Mouse (Mus musculus): ENCODE results near the gene Mybpc1. TPM values are rescaled to one million over a fixed set of nuclear protein-coding genes. Genes with fewer than 3 reads are reported as not detected.

Gene Mybpc1
- polyA plus RNA-seq, 1 experiment from 2014 or later = 0.32 TPM

DNA sequence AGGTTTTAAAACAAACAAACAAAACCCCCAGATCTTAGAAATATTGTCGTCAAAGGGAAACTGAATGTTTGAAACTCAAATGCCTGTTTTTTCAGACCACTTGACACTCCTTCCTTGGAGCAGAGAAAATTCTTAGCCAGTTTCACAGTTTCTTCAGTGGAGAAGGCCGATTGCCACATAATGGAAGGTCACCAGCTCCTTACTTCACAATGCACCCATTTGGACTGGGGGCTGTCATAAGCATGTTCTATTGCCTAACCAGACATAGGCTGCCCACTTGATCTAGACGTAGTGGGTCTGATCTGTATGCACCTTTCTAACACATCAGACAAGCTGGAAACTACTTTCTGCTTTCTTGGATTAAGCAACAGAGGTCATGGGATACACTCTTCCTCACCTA, 100.5 kb downstream of the Mybpc1 start:
- WGBS = 33% methylated on average over 3 of the region's 3 CpGs
- peaks cover 36% of the 10 kb centered on the region for H3K4me1 ChIP-seq
- no peaks in the 10 kb centered on the region for H3K27me3 ChIP-seq
- no peaks in the 10 kb centered on the region for H3K36me3 ChIP-seq
- no peak overlapping the region for H3K9ac ChIP-seq
- ATAC-seq (ENCODE audit: borderline replicate concordance, extremely low read depth, low FRiP score, low TSS enrichment) = no peak
- H3K4me3 ChIP-seq = peak overlapping the region; percentile 67
- H3K4me2 ChIP-seq = peak overlapping the region; percentile 86
- H3K9me3 ChIP-seq = no peaks in the 10 kb centered on the region
- peak overlapping the region; percentile 76 for H3K27ac ChIP-seq

DNA sequence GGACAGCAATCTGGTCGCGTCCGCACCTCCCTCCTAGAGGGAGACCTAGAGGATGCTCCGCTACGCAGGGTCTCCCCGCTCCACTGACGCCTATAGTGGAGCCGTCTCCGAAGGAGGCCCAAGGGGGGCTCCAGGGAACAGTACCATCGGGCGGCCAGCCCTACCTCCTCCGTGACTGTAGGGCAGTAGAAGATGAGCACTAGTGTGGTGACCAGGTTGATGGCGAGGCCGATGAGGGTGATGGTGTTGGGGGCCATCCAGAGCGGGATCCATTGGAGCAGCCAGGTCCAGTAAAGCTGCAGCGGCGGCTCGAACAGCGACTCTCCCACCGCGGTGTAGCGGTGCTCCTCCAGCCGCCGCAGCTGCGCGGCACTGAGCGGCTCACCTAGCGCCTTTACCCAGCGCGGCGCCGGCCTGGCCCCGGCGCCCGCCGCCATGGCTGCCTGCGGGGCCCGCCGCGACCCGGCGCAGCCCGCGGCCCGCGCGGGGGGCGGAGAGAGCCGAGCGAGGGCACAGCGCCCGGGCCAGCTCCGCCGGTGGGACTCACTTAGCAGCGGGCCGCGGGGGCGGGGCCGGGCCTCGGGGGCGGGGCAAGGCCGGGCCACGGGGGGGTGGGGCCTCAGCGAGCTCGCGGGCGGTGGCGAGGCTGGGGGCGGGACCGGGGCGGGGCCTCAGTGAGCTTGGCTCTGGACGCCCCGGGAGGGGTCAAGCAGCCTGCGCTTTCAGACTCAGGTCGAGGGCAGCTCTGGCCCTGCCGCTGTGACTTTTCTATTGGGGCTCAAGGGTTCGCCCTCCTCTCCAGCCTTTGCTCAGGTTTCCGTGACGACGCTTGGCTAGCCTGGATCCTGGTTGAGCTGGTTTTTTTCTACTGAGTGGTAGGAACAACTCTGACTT, 101.3 kb downstream of the Mybpc1 start, which contains the start of gene Chpt1:
TSS of gene Chpt1 (minus strand) at position 653 of the 894 bp plus-strand sequence.
- H3K36me3 ChIP-seq = no peaks in the 10 kb centered on the region
- H3K4me2 ChIP-seq = peak within 1 kb of the TSS; percentile 86
- WGBS = 1% methylated on average over 58 of the region's 80 CpGs
- peaks cover 36% of the 10 kb centered on the region for H3K4me1 ChIP-seq
- no peaks in the 10 kb centered on the region for H3K9me3 ChIP-seq
- ATAC-seq (ENCODE audit: borderline replicate concordance, extremely low read depth, low FRiP score, low TSS enrichment) = peak; percentile 96
- peak within 1 kb of the TSS; percentile 77 for H3K27ac ChIP-seq
- H3K4me3 ChIP-seq = peak within 1 kb of the TSS; percentile 67
- peak within 1 kb of the TSS; percentile 82 for H3K9ac ChIP-seq
- H3K27me3 ChIP-seq = no peaks in the 10 kb centered on the region

DNA sequence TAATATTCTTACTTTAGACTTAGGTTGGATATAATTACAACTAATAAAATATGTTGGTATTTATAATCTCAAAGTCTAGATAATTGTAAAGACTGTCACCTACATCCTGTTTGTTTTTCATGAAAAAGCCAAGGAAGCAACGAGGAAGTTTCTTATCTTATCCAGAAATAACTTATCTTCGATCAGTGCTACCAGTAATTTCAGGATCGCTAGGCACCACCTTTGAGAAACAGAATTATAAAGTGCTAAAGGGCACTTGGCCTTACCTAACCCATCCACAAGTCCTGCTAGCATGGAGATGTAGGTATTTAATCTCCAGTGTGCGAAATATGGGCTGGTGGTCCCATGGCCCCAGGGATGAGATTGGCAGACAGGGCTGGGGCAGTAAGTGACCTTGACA, 102.0 kb downstream of the Mybpc1 start:
- no peak for ATAC-seq (ENCODE audit: borderline replicate concordance, extremely low read depth, low FRiP score, low TSS enrichment)
- peak overlapping the region; percentile 67 for H3K4me3 ChIP-seq
- 27% methylated on average over 4 of the region's 4 CpGs for WGBS
- H3K4me2 ChIP-seq = peak overlapping the region; percentile 86
- peak overlapping the region; percentile 82 for H3K9ac ChIP-seq
- no peaks in the 10 kb centered on the region for H3K36me3 ChIP-seq
- peaks cover 36% of the 10 kb centered on the region for H3K4me1 ChIP-seq
- no peaks in the 10 kb centered on the region for H3K9me3 ChIP-seq
- H3K27ac ChIP-seq = no peak overlapping the region
- H3K27me3 ChIP-seq = no peaks in the 10 kb centered on the region

DNA sequence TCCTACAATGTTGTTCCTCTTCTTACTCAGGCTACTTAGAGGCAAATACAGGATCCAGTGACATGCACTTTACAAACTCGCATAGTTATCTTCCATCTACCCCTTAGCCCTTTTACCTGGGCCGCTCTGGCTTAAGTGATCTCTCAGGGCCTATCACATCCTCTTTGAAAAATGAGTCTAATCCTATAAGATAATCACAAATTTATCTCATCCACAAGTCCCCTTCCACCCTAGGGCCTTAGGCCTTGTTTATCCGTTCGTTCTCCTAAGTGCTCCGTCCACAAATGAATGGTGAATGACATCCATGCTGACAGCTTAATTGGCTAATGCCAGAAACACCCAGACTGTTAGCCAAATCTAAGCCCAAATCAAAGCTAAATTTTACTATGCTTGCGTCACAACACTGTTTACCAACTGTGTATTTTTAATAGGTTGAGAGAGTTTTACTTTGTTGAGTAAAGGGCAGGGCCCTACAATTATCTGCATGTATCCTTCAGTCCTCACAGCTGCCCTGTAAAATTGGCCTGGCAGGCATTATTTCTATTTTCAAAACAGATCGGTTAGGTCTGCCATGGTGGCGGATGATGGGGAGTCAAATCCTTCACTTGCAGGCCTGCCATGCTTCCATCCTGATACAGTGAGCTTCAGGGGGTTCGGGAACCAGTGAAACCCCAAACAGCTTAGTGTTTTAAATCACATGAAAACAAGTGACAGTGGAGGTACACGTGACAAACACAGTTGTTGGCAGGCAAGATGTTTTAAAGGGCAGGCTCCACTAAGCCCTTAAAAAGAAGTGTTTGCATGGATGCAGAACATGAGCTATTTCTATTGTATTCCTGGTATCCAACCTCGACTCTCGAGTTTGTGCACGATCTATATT, 102.8 kb downstream of the Mybpc1 start:
- no peaks in the 10 kb centered on the region for H3K9me3 ChIP-seq
- no peak overlapping the region for H3K9ac ChIP-seq
- peaks cover 36% of the 10 kb centered on the region for H3K4me1 ChIP-seq
- no peak for ATAC-seq (ENCODE audit: borderline replicate concordance, extremely low read depth, low FRiP score, low TSS enrichment)
- no peak overlapping the region for H3K4me3 ChIP-seq
- no peaks in the 10 kb centered on the region for H3K27me3 ChIP-seq
- H3K36me3 ChIP-seq = no peaks in the 10 kb centered on the region
- no peak overlapping the region for H3K27ac ChIP-seq
- WGBS = 56% methylated on average over 13 of the region's 13 CpGs
- peak overlapping the region; percentile 86 for H3K4me2 ChIP-seq

DNA sequence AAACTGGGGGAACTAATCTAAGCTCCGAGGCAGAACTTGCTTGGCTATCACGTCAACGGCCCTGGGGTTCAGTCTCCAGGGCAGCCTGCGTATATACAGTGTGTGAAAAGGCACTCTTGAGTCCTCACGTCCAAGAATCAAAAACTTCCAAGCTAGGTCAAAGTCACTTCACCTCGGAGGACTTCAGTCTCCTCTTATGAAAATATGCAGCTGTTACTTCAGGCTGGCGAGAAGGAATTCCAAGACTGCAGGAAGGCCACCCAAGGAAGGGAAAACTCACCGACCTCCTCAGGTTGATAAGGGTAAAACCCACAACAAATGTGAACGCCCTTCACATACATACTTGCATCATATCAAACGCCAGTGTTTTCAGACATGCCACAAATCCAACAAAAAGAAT, 103.6 kb downstream of the Mybpc1 start:
- Histone ChIP-seq H3K27me3 (no peaks in the 10 kb centered on the region), H3K9ac (no peak overlapping the region), H3K4me2 (peak overlapping the region; percentile 86; the same call in 1 of the 2 replicates), H3K4me1 (peaks cover 36% of the 10 kb centered on the region), H3K4me3 (no peak overlapping the region), H3K9me3 (no peaks in the 10 kb centered on the region), H3K36me3 (no peaks in the 10 kb centered on the region), H3K27ac (peak overlapping the region; percentile 40; the same call in 1 of the 2 replicates)
- 31% methylated on average over 10 of the region's 10 CpGs for WGBS
- ATAC-seq (ENCODE audit: borderline replicate concordance, extremely low read depth, low FRiP score, low TSS enrichment) = no peak

DNA sequence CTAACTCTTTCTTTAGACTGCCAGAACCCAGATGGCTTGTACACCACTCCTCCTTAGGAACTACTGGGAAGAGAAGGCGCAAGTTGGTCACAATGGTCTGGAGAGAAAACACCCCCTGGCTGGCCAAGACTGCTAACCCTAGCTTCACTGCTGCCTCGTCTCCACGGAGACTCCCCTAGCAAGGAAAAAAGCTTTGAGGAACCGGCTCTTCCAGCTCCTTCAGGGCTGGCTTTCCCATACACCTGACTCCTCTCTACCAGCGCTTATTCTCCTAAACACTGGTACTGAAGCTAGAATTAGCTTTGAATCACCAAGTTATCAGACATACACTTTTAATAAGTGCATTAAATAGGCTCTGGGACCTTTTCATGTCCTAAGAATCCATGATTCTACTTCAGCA, 105.0 kb downstream of the Mybpc1 start:
- Histone ChIP-seq H3K9me3 (no peaks in the 10 kb centered on the region), H3K4me3 (no peak overlapping the region), H3K4me1 (peaks cover 36% of the 10 kb centered on the region), H3K9ac (no peak overlapping the region), H3K27me3 (no peaks in the 10 kb centered on the region), H3K36me3 (no peaks in the 10 kb centered on the region), H3K27ac (no peak overlapping the region), H3K4me2 (no peak overlapping the region; the same call in 1 of the 2 replicates)
- 62% methylated on average over 5 of the region's 5 CpGs for WGBS
- ATAC-seq (ENCODE audit: borderline replicate concordance, extremely low read depth, low FRiP score, low TSS enrichment) = no peak

DNA sequence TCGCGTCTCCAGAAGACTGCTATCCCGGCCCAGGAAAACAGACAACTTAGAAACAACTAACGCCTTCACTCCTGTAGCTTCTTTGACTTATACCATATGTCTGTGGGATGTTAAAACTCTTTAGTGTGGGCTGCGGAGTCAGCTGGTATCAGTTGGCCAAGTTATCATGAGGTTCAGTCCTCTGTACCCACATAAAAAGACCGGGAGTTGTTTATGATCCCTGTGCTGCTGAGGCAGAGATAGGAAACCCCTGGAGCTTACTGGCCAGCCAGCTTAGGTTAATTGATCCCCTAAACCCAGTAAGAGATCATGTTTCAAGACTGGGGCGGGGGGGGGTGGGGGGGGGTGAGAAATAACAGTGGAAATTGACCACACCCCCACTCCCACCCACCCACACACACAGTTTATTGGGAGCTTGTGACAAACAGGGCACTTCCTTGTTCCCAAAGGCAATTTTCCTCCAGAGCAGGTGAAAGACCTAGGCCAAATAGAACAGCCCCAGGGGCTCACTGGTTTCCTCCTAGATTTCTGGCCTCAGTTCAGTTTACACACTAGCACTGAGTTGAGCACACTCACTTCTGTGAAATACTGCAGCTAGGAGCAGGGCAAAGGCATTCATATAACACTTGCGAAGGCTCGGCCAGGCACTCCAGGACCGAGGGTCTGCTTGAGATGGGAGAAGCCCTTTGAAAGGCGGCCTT, 107.9 kb downstream of the Mybpc1 start:
- H3K4me3 ChIP-seq = no peak overlapping the region
- ATAC-seq (ENCODE audit: borderline replicate concordance, extremely low read depth, low FRiP score, low TSS enrichment) = no peak
- H3K4me2 ChIP-seq = no peak overlapping the region
- no peak overlapping the region for H3K27ac ChIP-seq
- no peaks in the 10 kb centered on the region for H3K36me3 ChIP-seq
- H3K27me3 ChIP-seq = no peaks in the 10 kb centered on the region
- H3K9ac ChIP-seq = no peak overlapping the region
- 70% methylated on average over 11 of the region's 11 CpGs for WGBS
- peaks cover 20% of the 10 kb centered on the region for H3K4me1 ChIP-seq
- H3K9me3 ChIP-seq = no peaks in the 10 kb centered on the region

DNA sequence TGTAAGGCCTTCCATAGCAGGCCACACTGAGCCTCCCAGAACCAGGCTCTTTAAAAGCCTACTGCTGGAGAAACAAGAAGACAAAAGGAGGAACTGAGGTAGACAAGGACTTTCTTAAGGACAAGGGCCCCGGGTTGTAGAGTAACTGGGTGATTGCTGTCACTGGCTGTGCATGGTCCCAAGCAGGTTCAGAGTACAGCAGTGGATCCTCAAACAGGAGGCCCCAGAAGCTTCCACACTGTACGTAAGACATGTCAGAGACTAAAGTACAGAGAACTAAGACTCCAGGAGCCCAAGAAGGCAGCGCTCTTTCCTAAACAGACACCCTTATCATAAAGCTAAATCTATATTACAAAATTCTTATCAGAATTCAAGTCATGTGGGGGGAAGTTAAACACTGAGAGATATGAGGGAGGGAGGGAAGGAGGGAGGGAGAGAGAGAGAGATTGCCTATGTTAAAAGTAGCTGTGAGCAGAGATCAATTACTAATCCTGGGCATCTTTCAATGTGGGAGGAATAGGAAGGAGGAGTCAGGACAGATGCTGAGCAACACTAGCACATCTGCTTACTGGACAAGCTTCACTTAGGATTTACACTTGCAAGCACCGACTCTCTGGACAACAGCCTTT, 109.9 kb downstream of the Mybpc1 start:
- ATAC-seq (ENCODE audit: borderline replicate concordance, extremely low read depth, low FRiP score, low TSS enrichment) = no peak
- H3K4me1 ChIP-seq = 0 out of 2 replicates have a peak, but pooled peaks cover under 1% of the 10 kb centered on the region
- H3K9me3 ChIP-seq = no peaks in the 10 kb centered on the region
- 69% methylated on average over 4 of the region's 4 CpGs for WGBS
- no peaks in the 10 kb centered on the region for H3K36me3 ChIP-seq
- no peak overlapping the region for H3K27ac ChIP-seq
- no peak overlapping the region for H3K4me2 ChIP-seq
- no peak overlapping the region for H3K9ac ChIP-seq
- H3K4me3 ChIP-seq = no peak overlapping the region
- H3K27me3 ChIP-seq = no peaks in the 10 kb centered on the region

DNA sequence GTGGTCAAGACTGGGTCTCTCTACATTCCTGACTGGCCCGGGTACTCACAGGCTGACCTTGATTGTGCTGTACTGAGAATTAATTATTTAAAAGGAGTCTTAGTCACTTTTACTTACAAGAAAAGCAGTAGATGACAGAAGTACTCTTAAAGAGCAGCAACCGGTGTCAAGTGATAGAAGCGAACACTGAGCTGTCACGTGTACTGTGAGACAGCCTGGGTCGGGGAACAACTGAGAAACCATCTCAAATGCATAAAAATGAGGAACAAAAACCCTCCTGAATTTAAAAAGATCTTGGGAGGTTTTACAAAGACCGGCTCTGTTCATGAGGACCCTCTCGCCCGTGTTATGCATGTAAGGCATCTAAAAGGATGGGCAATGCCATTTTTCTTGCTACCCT, 112.3 kb downstream of the Mybpc1 start:
- 74% methylated on average over 8 of the region's 8 CpGs for WGBS
- Histone ChIP-seq H3K4me2 (no peak overlapping the region), H3K4me1 (no peaks in the 10 kb centered on the region), H3K36me3 (no peaks in the 10 kb centered on the region), H3K27ac (no peak overlapping the region), H3K4me3 (no peak overlapping the region), H3K9ac (no peak overlapping the region), H3K9me3 (no peaks in the 10 kb centered on the region), H3K27me3 (no peaks in the 10 kb centered on the region)
- no peak for ATAC-seq (ENCODE audit: borderline replicate concordance, extremely low read depth, low FRiP score, low TSS enrichment)

DNA sequence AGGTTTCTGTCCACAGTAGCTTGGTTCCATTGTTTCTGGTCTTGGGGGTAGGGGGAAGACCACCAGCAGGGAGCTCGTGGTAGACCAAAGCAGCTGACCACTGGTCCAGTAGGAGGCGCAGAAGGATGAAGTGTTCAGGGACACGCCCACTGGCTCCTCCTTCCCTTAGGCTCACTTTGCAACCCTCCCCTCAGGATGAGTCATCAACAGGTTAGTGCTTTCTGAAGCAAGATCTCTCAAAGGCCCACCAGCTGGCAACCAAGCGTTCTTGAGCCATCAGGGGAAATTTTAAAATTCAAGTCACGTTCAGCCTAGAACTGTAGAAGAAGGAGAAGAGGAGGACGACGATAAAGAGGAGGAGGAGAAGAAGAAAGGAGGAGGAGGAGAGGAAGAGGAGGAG, 113.3 kb downstream of the Mybpc1 start:
- no peak for ATAC-seq (ENCODE audit: borderline replicate concordance, extremely low read depth, low FRiP score, low TSS enrichment)

DNA sequence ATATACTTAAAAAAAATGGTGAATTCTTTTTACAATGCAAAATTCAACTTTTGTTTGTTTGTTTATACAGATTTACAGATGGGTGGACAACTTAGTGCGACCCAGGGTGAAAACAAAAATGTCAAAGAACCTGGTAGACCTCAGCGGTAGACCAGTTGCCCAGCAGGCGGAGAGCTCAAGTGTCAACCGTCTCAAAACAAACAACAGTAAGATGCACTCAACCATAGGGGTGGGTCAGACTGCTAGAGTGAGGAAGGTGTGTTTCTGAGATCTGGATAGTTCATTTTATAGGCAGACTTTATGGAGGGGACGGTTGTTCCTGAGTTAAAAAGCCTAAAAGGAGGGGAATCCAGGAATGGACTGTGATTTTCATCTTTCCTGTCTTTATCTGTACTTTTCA, 116.3 kb downstream of the Mybpc1 start:
- H3K27ac ChIP-seq = no peak overlapping the region
- no peaks in the 10 kb centered on the region for H3K9me3 ChIP-seq
- H3K4me2 ChIP-seq = no peak overlapping the region
- H3K4me3 ChIP-seq = no peak overlapping the region
- H3K9ac ChIP-seq = no peak overlapping the region
- no peaks in the 10 kb centered on the region for H3K36me3 ChIP-seq
- WGBS = 79% methylated on average over 5 of the region's 5 CpGs
- no peak for ATAC-seq (ENCODE audit: borderline replicate concordance, extremely low read depth, low FRiP score, low TSS enrichment)
- H3K27me3 ChIP-seq = no peaks in the 10 kb centered on the region
- H3K4me1 ChIP-seq = no peaks in the 10 kb centered on the region

More for the DNA sequence above, 113.3 kb downstream of the Mybpc1 start:
- Histone ChIP-seq H3K4me3 (no peak overlapping the region), H3K27me3 (no peaks in the 10 kb centered on the region), H3K4me1 (no peaks in the 10 kb centered on the region), H3K9ac (no peak overlapping the region), H3K9me3 (no peaks in the 10 kb centered on the region), H3K27ac (no peak overlapping the region), H3K36me3 (no peaks in the 10 kb centered on the region), H3K4me2 (no peak overlapping the region)
- 68% methylated on average over 7 of the region's 7 CpGs for WGBS
